Mouse (Mus musculus) CH12.LX (cell line): Measurements from ENCODE around the gene Atl3.

ENCODE experiments used
- CTCF ChIP-seq, 2 experiments: IDR thresholded peaks in 1 of 2; conservative IDR thresholded peaks in 1 of 2; 2 replicates each; pipeline ENCODE4 v1.5.1; 2011 to 2012; ENCODE audit warnings: low read depth in 2 of 2, low read length in 2 of 2, improper control_type of control experiment in 1 of 2, inconsistent platforms in 1 of 2, mild to moderate bottlenecking in 1 of 2, moderate library complexity in 1 of 2
- E2F4 ChIP-seq: IDR thresholded peaks from 2 replicates; pipeline ENCODE4 v1.6.1; 2011; ENCODE audit warnings: low read depth, low read length, improper control_type of control experiment; ENCODE audit not compliant: insufficient replicate concordance
- ETS1 ChIP-seq: conservative IDR thresholded peaks from 2 replicates; pipeline ENCODE4 v1.6.1; 2012; ENCODE audit warnings: low read depth, mild to moderate bottlenecking, inconsistent platforms, low read length, improper control_type of control experiment, moderate library complexity
- HCFC1 ChIP-seq: IDR thresholded peaks from 2 replicates; pipeline ENCODE4 v1.6.1; 2012; ENCODE audit warnings: low read depth, mild to moderate bottlenecking, inconsistent platforms, low read length, improper control_type of control experiment
- JUND ChIP-seq: conservative IDR thresholded peaks from 2 replicates; pipeline ENCODE4 v1.6.1; 2011; ENCODE audit warnings: low read depth, low read length, improper control_type of control experiment
- MAX ChIP-seq: IDR thresholded peaks from 2 replicates; pipeline ENCODE4 v1.6.1; 2011; ENCODE audit warnings: low read length, improper control_type of control experiment
- POLR2A ChIP-seq: IDR thresholded peaks from 2 replicates; pipeline ENCODE4 v1.6.1; 2011; ENCODE audit warnings: low read depth, mild to moderate bottlenecking, improper control_type of control experiment, low read length
- POLR2AphosphoS2 ChIP-seq: IDR thresholded peaks from 2 replicates; pipeline ENCODE4 v1.6.1; 2011; ENCODE audit warnings: low read depth, low read length, improper control_type of control experiment
- RAD21 ChIP-seq: IDR thresholded peaks from 2 replicates; pipeline ENCODE4 v1.6.1; 2011; ENCODE audit warnings: low read depth, mild to moderate bottlenecking, low read length, improper control_type of control experiment, moderate library complexity
- TBP ChIP-seq: conservative IDR thresholded peaks from 2 replicates; pipeline ENCODE4 v1.6.1; 2011; ENCODE audit warnings: low read depth, low read length, improper control_type of control experiment
- TCF12 ChIP-seq: IDR thresholded peaks from 2 replicates; pipeline ENCODE4 v1.6.1; 2014; ENCODE audit warnings: low read depth, mild to moderate bottlenecking, inconsistent platforms, low read length, improper control_type of control experiment

DNA sequence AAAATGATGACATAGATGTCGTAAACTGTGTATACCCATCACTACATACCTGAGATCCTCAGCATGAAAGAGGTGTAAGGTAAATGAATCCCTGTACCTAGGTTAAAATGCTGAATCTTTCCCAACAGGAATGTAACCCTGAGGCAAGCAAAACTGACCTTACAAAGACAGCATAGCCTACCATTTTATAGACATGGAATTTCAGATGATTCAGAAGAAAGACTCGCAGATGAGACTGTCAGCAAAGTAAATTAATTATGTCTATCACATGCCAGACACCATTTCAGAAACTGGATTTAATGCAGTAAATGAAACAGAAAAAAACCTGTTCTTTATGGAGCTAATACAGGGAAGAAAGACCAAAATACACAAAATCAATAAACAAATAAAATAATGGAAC is 34.5 kb upstream of the Atl3 start:
- TF ChIP-seq CTCF (conservative IDR thresholded peaks at IDR 0.05 in 1 of 2, IDR thresholded peaks at IDR 0.05 in 1 of 2; ENCODE audit: low read depth in 2 of 2, low read length in 2 of 2) = no peak
- no peak for TF ChIP-seq HCFC1
- TF ChIP-seq POLR2A = no peak
- no peak for TF ChIP-seq MAX
- TF ChIP-seq POLR2AphosphoS2 = no peak
- TF ChIP-seq JUND = no peak
- TF ChIP-seq TBP = no peak
- TF ChIP-seq RAD21 = no peak
- no peak for TF ChIP-seq E2F4
- no peak for TF ChIP-seq ETS1
- no peak for TF ChIP-seq TCF12
